Mouse (Mus musculus): ENCODE data around the gene Sdk2.

The Sdk2 gene

GRCm38 (mm10) chr11:113760476-113760875 is 306.4 kb downstream of the Sdk2 start:
- DNase-seq, result no peak

- no peak for DNase-seq
Measured at GRCm38 (mm10) chr11:113758851-113759250, 308.0 kb downstream of the Sdk2 start.

DNA sequence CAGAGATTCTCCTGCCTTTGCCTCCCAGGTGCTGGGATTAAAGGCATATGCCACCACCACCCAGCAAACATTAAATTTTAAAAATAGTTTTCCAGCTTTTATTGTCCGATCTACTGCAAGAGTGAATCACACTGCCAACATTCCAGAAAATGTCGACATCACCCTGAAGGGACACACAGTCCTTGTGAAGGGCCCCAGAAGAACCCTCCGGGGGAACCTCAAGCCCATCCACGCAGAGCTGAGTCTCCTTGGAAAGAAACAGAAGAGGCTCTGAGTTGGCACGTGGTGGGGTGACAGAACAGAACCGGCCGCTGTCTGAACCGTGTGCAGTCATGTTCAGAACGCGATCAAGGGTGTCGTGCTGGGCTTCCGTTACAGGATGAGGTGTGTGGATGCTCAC is 310.3 kb downstream of the Sdk2 start:
- no peak for DNase-seq

DNA sequence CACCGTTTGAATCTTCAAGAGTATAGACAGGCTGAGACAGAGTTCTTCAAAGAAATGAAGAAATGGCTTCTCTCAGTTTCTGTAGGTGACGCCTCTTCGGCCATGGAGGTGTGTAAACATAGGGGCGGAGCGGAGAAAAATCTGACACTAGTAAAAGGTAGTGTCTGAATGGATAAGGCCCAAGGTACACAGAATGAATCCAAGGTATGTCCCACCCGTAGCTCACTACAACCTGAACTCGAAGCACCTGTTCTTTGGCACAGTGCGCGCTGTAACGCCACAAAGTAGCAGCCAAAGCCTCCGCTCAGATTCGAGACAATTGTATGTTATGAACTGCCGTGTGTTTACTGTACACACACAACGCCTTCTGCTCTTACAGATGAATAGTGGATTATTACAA is 311.0 kb downstream of the Sdk2 start:
- no peak for DNase-seq

DNA sequence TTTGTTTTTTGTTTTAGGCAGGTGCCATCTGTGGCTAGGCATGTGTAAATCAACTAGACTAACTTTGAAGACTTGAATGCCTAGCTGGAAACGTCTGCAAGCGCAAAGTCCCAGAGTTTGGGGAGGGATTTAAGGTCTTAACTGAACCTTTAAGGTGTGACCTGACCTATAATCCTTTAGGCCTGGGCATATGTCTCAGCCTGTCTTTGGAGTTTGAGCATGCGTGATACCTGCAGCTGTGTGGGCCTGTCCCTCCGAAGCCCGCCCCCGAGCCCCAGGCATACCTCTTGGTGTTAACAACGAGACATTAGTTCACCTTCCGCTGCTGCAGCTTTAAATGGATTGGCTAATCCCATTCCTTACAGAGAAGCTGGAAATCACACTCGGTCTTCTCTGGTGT is 312.0 kb downstream of the Sdk2 start:
- DNase-seq, result no peak

GRCm38 (mm10) chr11:113752685-113753430 is 314.0 kb downstream of the Sdk2 start:
- no peak for DNase-seq

- no peak for DNase-seq
Measured at GRCm38 (mm10) chr11:113752158-113752661, 314.6 kb downstream of the Sdk2 start.

GRCm38 (mm10) chr11:113751484-113752084 is 315.3 kb downstream of the Sdk2 start, which contains the start of gene Cdc42ep4:
Gene Cdc42ep4, minus strand, starts transcription at chr11:113751881.
- peak; percentile 95 for DNase-seq

DNA sequence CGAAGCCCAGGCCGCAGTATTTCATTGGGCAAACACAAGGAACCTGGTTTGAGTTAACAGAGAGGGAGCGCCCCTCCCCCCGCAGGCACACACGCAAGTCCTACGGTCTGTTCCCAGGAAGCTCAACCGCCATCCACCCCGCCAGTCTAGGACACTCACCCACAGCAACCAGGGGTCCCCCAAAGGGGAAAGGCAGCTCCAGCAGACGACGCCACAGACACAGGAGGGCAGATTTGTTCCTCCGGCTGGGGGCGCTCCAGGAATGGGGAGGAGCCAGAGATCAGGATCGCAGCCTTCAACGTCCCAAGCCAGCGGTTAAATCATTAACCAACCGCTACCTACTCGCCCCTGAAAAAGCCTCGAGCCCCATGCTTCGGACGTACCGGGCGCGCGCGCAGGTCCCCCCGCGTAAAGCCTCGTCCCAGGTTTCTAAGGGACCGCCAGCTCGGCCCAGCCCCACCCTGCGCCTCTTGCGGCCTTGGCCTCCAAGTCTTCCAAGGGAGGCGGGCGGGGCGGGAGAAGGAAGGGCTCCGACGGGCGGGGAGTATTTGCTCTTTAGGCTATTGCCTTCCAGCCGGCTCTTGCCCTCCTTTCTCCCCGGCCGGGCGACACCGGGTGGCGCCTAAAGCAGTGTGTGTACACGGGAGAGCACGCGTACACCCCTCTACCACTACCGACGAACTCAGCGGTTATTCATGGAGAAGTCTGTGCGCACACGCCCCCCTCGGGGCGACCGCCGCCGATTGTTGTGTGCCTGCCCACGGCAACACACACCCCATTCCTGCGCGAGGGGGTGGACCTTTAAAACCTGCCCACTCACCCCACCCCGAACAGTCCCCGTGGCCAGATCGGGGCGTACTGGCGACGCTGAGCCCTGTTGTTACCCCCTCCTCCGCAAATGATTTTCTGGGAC is 316.0 kb downstream of the Sdk2 start:
- DNase-seq, result peak; percentile 88

DNA sequence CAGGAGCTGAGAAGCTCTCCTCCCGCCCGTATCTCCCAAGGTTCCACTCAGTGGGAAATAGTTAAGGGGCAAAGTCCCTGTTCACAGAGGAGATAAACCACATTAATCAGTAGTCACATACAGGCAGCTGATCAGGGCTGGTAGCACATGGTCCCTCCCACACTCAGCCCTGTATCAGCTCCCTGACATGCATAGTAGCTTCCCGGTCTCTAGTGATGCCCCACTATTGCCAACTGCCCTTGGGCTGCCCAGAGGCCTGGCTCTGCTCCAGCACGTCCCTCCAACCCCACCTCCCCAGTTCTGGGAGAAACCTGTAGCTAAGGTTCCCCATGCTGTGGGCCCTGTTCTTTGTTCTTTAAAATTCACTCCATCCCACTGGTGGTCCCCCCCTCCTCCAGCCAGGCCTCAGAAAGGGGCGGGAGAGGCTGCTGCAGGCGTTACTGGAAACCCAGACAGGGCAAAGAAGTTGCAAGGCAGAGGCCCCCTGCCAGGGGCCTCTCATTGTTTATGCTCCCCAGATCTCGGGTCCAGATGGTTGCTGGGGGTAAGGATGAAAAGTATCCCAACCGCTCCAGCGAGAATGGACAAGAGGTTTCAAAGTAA is 317.0 kb downstream of the Sdk2 start:
- peak; percentile 83 for DNase-seq

DNA sequence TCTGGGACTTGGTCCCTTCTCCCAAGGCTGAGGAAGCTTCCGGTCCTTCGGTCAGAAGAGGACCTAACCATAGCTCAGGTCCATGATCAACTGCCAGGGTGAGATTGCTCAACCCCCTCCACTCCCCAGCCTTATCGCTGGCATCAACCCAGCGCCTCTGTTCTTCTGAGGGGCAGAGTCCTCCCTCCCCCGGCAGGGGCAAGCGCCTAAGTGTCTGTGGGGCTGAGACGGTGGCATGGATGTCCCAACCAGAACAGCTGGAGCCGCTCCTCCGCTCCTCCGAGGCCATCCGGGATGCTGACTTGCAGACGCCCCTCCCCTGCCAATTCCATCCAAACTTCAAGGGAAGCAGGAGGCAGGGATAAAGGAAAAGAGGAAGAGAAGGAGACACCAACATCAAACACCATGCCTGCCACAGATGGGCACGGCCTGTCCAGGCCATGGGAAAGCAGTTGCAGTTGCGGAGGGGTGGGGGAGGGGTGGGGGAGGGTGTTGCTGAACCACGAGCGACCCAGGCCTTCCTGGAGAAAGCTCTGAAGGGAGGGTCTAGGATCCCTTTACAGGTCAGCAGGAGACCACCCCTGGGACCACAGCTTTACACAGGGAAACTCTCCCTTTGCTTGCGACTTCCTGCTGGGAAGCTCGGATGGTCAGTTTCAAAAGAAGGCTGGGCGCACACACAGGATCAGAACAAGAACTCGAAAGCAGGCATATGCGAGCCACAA is 317.9 kb downstream of the Sdk2 start:
- DNase-seq, result peak; percentile 75

- DNase-seq, result no peak
Measured at GRCm38 (mm10) chr11:113747725-113748380, 319.0 kb downstream of the Sdk2 start.

DNA sequence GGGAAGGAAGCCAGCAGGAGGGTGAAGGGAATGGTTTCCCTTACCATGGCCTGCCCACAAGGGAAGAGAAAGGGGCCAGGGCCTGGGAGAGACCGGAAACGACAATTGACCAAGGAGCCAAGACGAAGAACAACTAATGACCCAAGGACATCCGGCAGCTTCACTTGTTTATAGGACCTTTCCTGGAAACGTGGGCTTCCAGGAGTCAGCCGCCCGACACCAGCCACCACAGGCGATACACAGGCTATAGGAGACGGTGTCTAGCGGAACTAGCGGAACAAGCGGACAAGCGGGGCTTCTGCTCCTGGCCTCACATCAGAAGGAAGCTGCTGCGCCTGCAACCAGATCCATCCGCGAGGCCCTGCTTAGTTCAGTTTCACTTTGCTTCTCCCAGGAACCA is 319.8 kb downstream of the Sdk2 start:
- DNase-seq, result peak; percentile 65

DNA sequence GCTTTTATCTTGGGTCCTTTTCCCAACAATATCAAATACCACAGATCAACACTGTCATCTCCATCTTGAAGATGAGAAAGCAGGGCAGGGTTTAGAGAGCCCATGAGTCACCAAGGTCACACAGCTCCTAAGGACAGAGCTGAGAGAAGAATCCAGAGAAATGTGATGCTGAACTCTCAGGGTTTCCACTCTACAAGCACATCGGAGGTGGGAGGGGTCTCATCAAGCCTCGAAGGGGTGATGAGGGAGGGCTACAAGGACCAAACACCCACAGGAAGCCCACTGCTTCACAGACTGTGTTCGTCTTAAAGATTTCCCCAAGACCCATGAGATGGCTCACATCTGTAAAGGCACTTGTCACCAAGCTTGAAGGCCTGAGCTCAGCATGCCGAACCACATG is 320.9 kb downstream of the Sdk2 start:
- DNase-seq, result no peak

DNA sequence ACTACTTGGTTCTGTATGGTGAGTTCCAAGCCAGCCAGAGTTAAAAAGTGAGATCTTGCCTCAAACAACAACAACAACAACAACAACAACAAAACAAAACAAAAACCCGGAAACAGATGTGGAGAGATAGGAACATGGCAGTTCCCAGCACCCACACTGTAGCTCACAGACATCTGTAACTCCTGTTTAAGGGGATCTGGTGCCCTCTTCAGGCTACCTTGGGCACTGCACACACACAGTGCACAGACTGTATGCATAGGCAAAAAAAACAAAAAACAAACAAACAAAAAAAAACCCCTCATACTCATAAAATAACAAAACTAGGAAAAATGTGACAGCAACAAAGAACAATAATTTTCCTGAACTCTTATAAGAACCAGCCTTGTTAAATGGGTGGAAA is 323.8 kb downstream of the Sdk2 start:
- DNase-seq, result no peak

DNA sequence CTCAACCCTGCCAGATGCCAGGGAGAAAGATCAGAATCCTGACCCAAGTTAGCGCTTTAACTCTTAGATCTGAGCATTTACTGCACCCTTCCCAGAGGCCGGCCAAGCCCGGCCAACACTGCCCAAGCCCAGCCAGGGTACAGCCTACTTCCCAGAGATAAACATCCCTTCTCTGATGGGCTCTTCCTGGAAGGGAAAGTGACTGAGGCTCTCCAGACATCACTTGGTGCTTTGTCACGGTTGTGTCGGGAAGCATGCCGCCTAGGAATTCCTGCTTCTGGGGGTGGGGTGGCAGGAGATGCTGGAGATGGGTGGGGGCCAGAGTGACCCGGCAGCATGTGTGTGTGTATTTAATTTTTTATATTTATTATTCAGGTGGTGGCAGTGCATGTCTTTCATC is 326.7 kb downstream of the Sdk2 start:
- DNase-seq, result no peak

GRCm38 (mm10) chr11:113739213-113739612 is 327.6 kb downstream of the Sdk2 start:
- no peak for DNase-seq

GRCm38 (mm10) chr11:113737912-113738311 is 328.9 kb downstream of the Sdk2 start:
- no peak for DNase-seq

DNA sequence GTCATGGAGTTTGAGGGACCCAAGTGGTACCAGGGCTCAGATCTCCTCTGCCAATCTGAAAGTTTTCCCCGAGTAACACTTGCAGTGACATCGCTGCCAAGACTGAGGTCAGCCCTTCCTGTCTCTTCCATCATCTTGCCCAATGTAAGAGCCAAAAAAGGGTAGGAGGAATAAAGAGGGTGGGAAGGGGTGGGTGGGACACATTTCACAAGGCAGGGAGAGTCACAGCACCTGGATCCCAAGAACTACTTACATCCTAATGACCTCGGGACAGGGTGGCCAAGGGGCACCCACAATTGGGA is 329.3 kb downstream of the Sdk2 start:
- no peak for DNase-seq

GRCm38 (mm10) chr11:113736848-113737552 is 329.8 kb downstream of the Sdk2 start:
- no peak for DNase-seq

- no peak for DNase-seq
Measured at GRCm38 (mm10) chr11:113735151-113735550, 331.7 kb downstream of the Sdk2 start.
